Mouse (Mus musculus): Measurements from ENCODE around the gene Zfp281.

Gene Zfp281

GRCm38 (mm10) chr1:136654385-136654784 lies 29.7 kb downstream of the Zfp281 start:
- in situ Hi-C loops (cut with MboI; ENCODE audit: low sequenced_read_pairs) = no loop called here

- in situ Hi-C loops (cut with MboI; ENCODE audit: low sequenced_read_pairs) = no loop called here
These were observed 31.9 kb downstream of the Zfp281 start for GRCm38 (mm10) chr1:136656619-136657018.

- in situ Hi-C loops (cut with MboI; ENCODE audit: low sequenced_read_pairs) = no loop called here
These were observed 33.9 kb downstream of the Zfp281 start for GRCm38 (mm10) chr1:136658456-136659227.

GRCm38 (mm10) chr1:136659337-136659736 lies 34.6 kb downstream of the Zfp281 start:
- in situ Hi-C loops (cut with MboI; ENCODE audit: low sequenced_read_pairs) = no loop called here

- in situ Hi-C loops (cut with MboI; ENCODE audit: low sequenced_read_pairs) = no loop called here
These were observed 35.2 kb downstream of the Zfp281 start for GRCm38 (mm10) chr1:136659917-136660316.

- in situ Hi-C loops (cut with MboI; ENCODE audit: low sequenced_read_pairs) = no loop called here
These were observed 36.8 kb downstream of the Zfp281 start for GRCm38 (mm10) chr1:136661511-136661910.

- in situ Hi-C loops (cut with MboI; ENCODE audit: low sequenced_read_pairs) = no loop called here
These were observed 37.4 kb downstream of the Zfp281 start for GRCm38 (mm10) chr1:136661939-136662563.

- in situ Hi-C loops (cut with MboI; ENCODE audit: low sequenced_read_pairs) = no loop called here
These were observed 40.4 kb downstream of the Zfp281 start for GRCm38 (mm10) chr1:136664921-136665582.

- in situ Hi-C loops (cut with MboI; ENCODE audit: low sequenced_read_pairs) = no loop called here
These were observed 41.8 kb downstream of the Zfp281 start for GRCm38 (mm10) chr1:136666513-136666912.

GRCm38 (mm10) chr1:136669926-136670325 lies 45.2 kb downstream of the Zfp281 start:
- in situ Hi-C loops (cut with MboI; ENCODE audit: low sequenced_read_pairs) = no loop called here

GRCm38 (mm10) chr1:136670421-136670820 lies 45.7 kb downstream of the Zfp281 start:
- in situ Hi-C loops (cut with MboI; ENCODE audit: low sequenced_read_pairs) = no loop called here

- in situ Hi-C loops (cut with MboI; ENCODE audit: low sequenced_read_pairs) = no loop called here
These were observed 47.2 kb downstream of the Zfp281 start for GRCm38 (mm10) chr1:136671767-136672434.

- in situ Hi-C loops (cut with MboI; ENCODE audit: low sequenced_read_pairs) = no loop called here
These were observed 47.9 kb downstream of the Zfp281 start for GRCm38 (mm10) chr1:136672564-136672963.

GRCm38 (mm10) chr1:136673293-136673692 lies 48.6 kb downstream of the Zfp281 start:
- in situ Hi-C loops (cut with MboI; ENCODE audit: low sequenced_read_pairs) = no loop called here

GRCm38 (mm10) chr1:136674548-136675455 lies 50.1 kb downstream of the Zfp281 start:
- in situ Hi-C loops (cut with MboI; ENCODE audit: low sequenced_read_pairs) = no loop called here

GRCm38 (mm10) chr1:136675736-136676444 lies 51.2 kb downstream of the Zfp281 start:
- in situ Hi-C loops (cut with MboI; ENCODE audit: low sequenced_read_pairs) = no loop called here

GRCm38 (mm10) chr1:136676445-136676755 lies 51.7 kb downstream of the Zfp281 start:
- in situ Hi-C loops (cut with MboI; ENCODE audit: low sequenced_read_pairs) = no loop called here

- in situ Hi-C loops (cut with MboI; ENCODE audit: low sequenced_read_pairs) = no loop called here
These were observed 53.2 kb downstream of the Zfp281 start for GRCm38 (mm10) chr1:136677847-136678325.

- in situ Hi-C loops (cut with MboI; ENCODE audit: low sequenced_read_pairs) = no loop called here
These were observed 54.1 kb downstream of the Zfp281 start for GRCm38 (mm10) chr1:136678836-136679235.
